ENCODE assay signal across 14 mouse cellular contexts in genomic region chr8:70486191-70486681, GRCm38 (mm10). TPM values are rescaled to one million over a fixed set of nuclear protein-coding genes. Genes with fewer than 3 reads are reported as not detected.
DNase-seq lines count a peak whose midpoint lies in the region; ATAC-seq lines count a peak whose summit lies in the region.
"Had no signal": no experiment of that assay in that cellular context is flagged by ENCODE, and none has a peak within 500 bp of the region (broad histone marks: within the 10 kb centered on the region; RNA-seq: fewer than 3 reads in every experiment).

No protein-coding gene starts in this region.

- intact Hi-C loops in heart, postnatal 14 days (cut with DNase I) = no loop called here

- H3K27me3 ChIP-seq in neural tube, embryonic 12.5 days (replicated peaks) = peaks cover 83% of the 10 kb centered on the region
- peaks cover 99% of the 10 kb centered on the region for H3K27me3 ChIP-seq in forebrain, embryonic 12.5 days
- H3K27me3 ChIP-seq in limb, embryonic 15.5 days = peaks cover 70% of the 10 kb centered on the region

- peak overlapping the region; percentile 66 for H3K4me2 ChIP-seq in neural tube, embryonic 12.5 days (replicated peaks)
- peak overlapping the region; percentile 64 for H3K4me2 ChIP-seq in forebrain, embryonic 12.5 days
- H3K4me2 ChIP-seq in limb, embryonic 15.5 days = no peak overlapping the region

- 0 out of 2 replicates have a peak overlapping the region, but pooled peaks have one; percentile 5 for H3K4me3 ChIP-seq in neural tube, embryonic 12.5 days
- 0 out of 2 replicates have a peak overlapping the region, but pooled peaks have one; percentile 45 for H3K4me3 ChIP-seq in forebrain, embryonic 12.5 days (replicated peaks)
- no peak overlapping the region for H3K4me3 ChIP-seq in limb, embryonic 15.5 days

- DNase-seq in neural tube, embryonic 10.5 days (ENCODE audit: extremely low spot score, low spot score) = no peak
- DNase-seq in urinary bladder, adult 2 months (ENCODE audit: low spot score) = no peak
- DNase-seq in heart, postnatal 14 days = no peak
- no peak for DNase-seq in heart, postnatal 4 days
- DNase-seq in ovary, postnatal 10 days (ENCODE audit: low spot score) = no peak
- DNase-seq: kidney, adult 2 months; lung, embryonic 14.5 days had no signal

- 61% methylated on average over 7 of the region's 7 CpGs for WGBS in neural tube, embryonic 12.5 days
- WGBS in forebrain, embryonic 12.5 days = 43% methylated on average over 7 of the region's 7 CpGs
- WGBS in limb, embryonic 15.5 days = 56% methylated on average over 7 of the region's 7 CpGs

- no peak overlapping the region for H3K27ac ChIP-seq in neural tube, embryonic 12.5 days
- H3K27ac ChIP-seq in forebrain, embryonic 12.5 days = no peak overlapping the region
- H3K27ac ChIP-seq in limb, embryonic 15.5 days = no peak overlapping the region
- H3K27ac ChIP-seq: heart, embryonic 13.5 days; stomach, embryonic 15.5 days had no signal

- H3K4me1 ChIP-seq in neural tube, embryonic 12.5 days = peaks cover 24% of the 10 kb centered on the region
- H3K4me1 ChIP-seq in forebrain, embryonic 12.5 days = peaks cover 28% of the 10 kb centered on the region
- peaks cover 40% of the 10 kb centered on the region for H3K4me1 ChIP-seq in limb, embryonic 15.5 days

- H3K9ac ChIP-seq in neural tube, embryonic 12.5 days = peak overlapping the region; percentile 66; the same call in 1 of the 2 replicates
- peak overlapping the region; percentile 64; the same call in 1 of the 2 replicates for H3K9ac ChIP-seq in forebrain, embryonic 12.5 days
- H3K9ac ChIP-seq in limb, embryonic 15.5 days = no peak overlapping the region
- H3K9ac ChIP-seq: heart, embryonic 13.5 days; lung, embryonic 14.5 days; stomach, embryonic 15.5 days had no signal

- no peaks in the 10 kb centered on the region for H3K36me3 ChIP-seq in neural tube, embryonic 12.5 days
- H3K36me3 ChIP-seq in forebrain, embryonic 12.5 days (replicated peaks) = no peaks in the 10 kb centered on the region
- H3K36me3 ChIP-seq in limb, embryonic 15.5 days = no peaks in the 10 kb centered on the region
- H3K36me3 ChIP-seq: heart, embryonic 13.5 days; stomach, embryonic 15.5 days had no signal

- no peaks in the 10 kb centered on the region for H3K9me3 ChIP-seq in neural tube, embryonic 12.5 days
- H3K9me3 ChIP-seq in forebrain, embryonic 12.5 days = no peaks in the 10 kb centered on the region
- H3K9me3 ChIP-seq in limb, embryonic 15.5 days = no peaks in the 10 kb centered on the region
- H3K9me3 ChIP-seq: heart, embryonic 13.5 days; stomach, embryonic 15.5 days had no signal

- ATAC-seq in neural tube, embryonic 12.5 days (ENCODE audit: low FRiP score, low read depth) = no peak
- no peak for ATAC-seq in forebrain, embryonic 12.5 days (ENCODE audit: low FRiP score)
- 0 out of 2 replicates have a peak, but pooled peaks have one; percentile 17 for ATAC-seq in limb, embryonic 15.5 days (ENCODE audit: insufficient number of reproducible peaks, low FRiP score, low TSS enrichment, low read depth)
- ATAC-seq: Patski had no signal

RNA-seq across cellular contexts. Expression of gene Tmem59l, which starts 0.9 kb away (rescaled TPM):
- 37.9 and 38.3 TPM in 2 replicates for polyA plus RNA-seq in neural tube, embryonic 12.5 days (2016; fragmentation: Nextera tagmentation; extraction: Ambion mirVana)
- polyA plus RNA-seq in forebrain, embryonic 12.5 days (2016; fragmentation: Nextera tagmentation; extraction: Ambion mirVana) = 17.0 and 17.6 TPM in 2 replicates
- 6.9 and 9.6 TPM in 2 replicates for polyA plus RNA-seq in limb, embryonic 15.5 days (2015; fragmentation: Nextera tagmentation; extraction: Ambion mirVana)
- polyA plus RNA-seq in urinary bladder, adult 2 months (2012; rRNA removed) = 0.08 and 0.28 TPM in 2 replicates
- not detected for total RNA-seq in heart, postnatal 14 days (2021)
- not detected for total RNA-seq in heart, postnatal 4 days (2021)
- total RNA-seq: gastrocnemius, adult 8-10 months had no signal

RNA-seq across cellular contexts. Expression of gene Crlf1, which starts 6.7 kb away (rescaled TPM):
- 1.9 and 4.5 TPM in 2 replicates for polyA plus RNA-seq in neural tube, embryonic 12.5 days (2016; fragmentation: Nextera tagmentation; extraction: Ambion mirVana)
- polyA plus RNA-seq in forebrain, embryonic 12.5 days (2016; fragmentation: Nextera tagmentation; extraction: Ambion mirVana) = 1.6 and 2.8 TPM in 2 replicates
- polyA plus RNA-seq in limb, embryonic 15.5 days (2015; fragmentation: Nextera tagmentation; extraction: Ambion mirVana) = 91.2 and 97.7 TPM in 2 replicates
- 0.40 and 0.41 TPM in 2 replicates for polyA plus RNA-seq in urinary bladder, adult 2 months (2012; rRNA removed)
- total RNA-seq in heart, postnatal 14 days (2021) = under 1 TPM; 0.22 to 0.29 TPM
- total RNA-seq in heart, postnatal 4 days (2021) = under 1 TPM in 1 of 2 experiments, not detected in 1; 0.55 TPM

RNA-seq across cellular contexts. Expression of gene Klhl26, which starts 9.5 kb away (rescaled TPM):
- 20.4 and 22.5 TPM in 2 replicates for polyA plus RNA-seq in neural tube, embryonic 12.5 days (2016; fragmentation: Nextera tagmentation; extraction: Ambion mirVana)
- polyA plus RNA-seq in forebrain, embryonic 12.5 days (2016; fragmentation: Nextera tagmentation; extraction: Ambion mirVana) = 18.3 and 18.6 TPM in 2 replicates
- polyA plus RNA-seq in limb, embryonic 15.5 days (2015; fragmentation: Nextera tagmentation; extraction: Ambion mirVana) = 27.9 and 28.2 TPM in 2 replicates
- 34.7 and 36.9 TPM in 2 replicates for polyA plus RNA-seq in urinary bladder, adult 2 months (2012; rRNA removed)
- 1 to 10 TPM; 5.5 to 6.9 TPM for total RNA-seq in heart, postnatal 14 days (2021)
- total RNA-seq in heart, postnatal 4 days (2021) = 1 to 10 TPM; 8.2 to 9.2 TPM

RNA-seq across cellular contexts. Expression of gene Rex1bd, which starts 20.3 kb away (rescaled TPM):
- 123 and 135 TPM in 2 replicates for polyA plus RNA-seq in neural tube, embryonic 12.5 days (2016; fragmentation: Nextera tagmentation; extraction: Ambion mirVana)
- 126 and 127 TPM in 2 replicates for polyA plus RNA-seq in forebrain, embryonic 12.5 days (2016; fragmentation: Nextera tagmentation; extraction: Ambion mirVana)
- 136 and 149 TPM in 2 replicates for polyA plus RNA-seq in limb, embryonic 15.5 days (2015; fragmentation: Nextera tagmentation; extraction: Ambion mirVana)
- polyA plus RNA-seq in urinary bladder, adult 2 months (2012; rRNA removed) = 119 and 129 TPM in 2 replicates
- 100 to 1,000 TPM; 105 TPM for total RNA-seq in heart, postnatal 14 days (2021)
- total RNA-seq in heart, postnatal 4 days (2021) = 100 to 1,000 TPM in 1 of 2 experiments, 10 to 100 TPM in 1; 96.9 to 109 TPM

RNA-seq across cellular contexts. Expression of gene Uba52, which starts 24.4 kb away (rescaled TPM):
- polyA plus RNA-seq in neural tube, embryonic 12.5 days (2016; fragmentation: Nextera tagmentation; extraction: Ambion mirVana) = 766 and 781 TPM in 2 replicates
- polyA plus RNA-seq in forebrain, embryonic 12.5 days (2016; fragmentation: Nextera tagmentation; extraction: Ambion mirVana) = 692 and 734 TPM in 2 replicates
- polyA plus RNA-seq in limb, embryonic 15.5 days (2015; fragmentation: Nextera tagmentation; extraction: Ambion mirVana) = 859 and 940 TPM in 2 replicates
- polyA plus RNA-seq in urinary bladder, adult 2 months (2012; rRNA removed) = 881 and 1,275 TPM in 2 replicates
- total RNA-seq in heart, postnatal 14 days (2021) = 1,000 to 10,000 TPM; 1,458 to 1,541 TPM
- total RNA-seq in heart, postnatal 4 days (2021) = 1,000 to 10,000 TPM; 1,698 to 1,707 TPM

Comparison
In these comparisons a context has a peak if more than half of its experiments do, and no peak if none do; other contexts are left out.
1. RNA of gene Crlf1, which starts 6.7 kb away (polyA plus RNA-seq): 91.2 to 97.7 TPM in limb, embryonic 15.5 days; 1.6 to 2.8 TPM in forebrain, embryonic 12.5 days, 1.9 to 4.5 TPM in neural tube, embryonic 12.5 days and 0.40 to 0.41 TPM in urinary bladder, adult 2 months; every median in the first group is over 10 times any median in the second.